Mouse (Mus musculus): ENCODE data around the gene Daxx. TPM values are rescaled to one million over a fixed set of nuclear protein-coding genes. Genes with fewer than 3 reads are reported as not detected.
A peak's percentile ranks its signal among the peaks of the same experiment; 100 is the strongest.
"Not testable (repeated sequence)": the region's sequence is repeated elsewhere in the genome, so short reads cannot be mapped to it uniquely, and the experiment has no call there.

Daxx gene
- polyA plus RNA-seq, 1 experiment from 2014 or later = 61.2 TPM

DNA sequence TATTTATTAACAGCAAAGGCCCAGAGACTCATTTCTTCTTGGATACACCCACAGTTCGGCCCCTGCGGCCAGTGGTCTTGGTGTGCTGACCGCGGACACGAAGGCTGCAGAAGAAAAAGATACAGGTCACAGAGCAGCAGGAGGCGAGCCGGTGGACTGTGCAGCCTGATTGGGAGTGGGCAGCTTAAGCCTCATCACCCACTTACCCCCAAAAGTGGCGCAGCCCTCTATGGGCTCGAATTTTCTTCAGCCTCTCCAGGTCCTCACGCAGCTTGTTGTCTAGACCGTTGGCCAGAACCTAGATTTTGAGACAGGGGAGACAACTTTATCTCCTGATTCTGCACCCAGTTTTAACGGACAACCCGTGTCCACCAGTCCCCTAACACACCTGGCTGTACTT is 42.8 kb downstream of the Daxx start:
- H3K36me3 ChIP-seq (ENCODE audit: control insufficient read depth, insufficient read depth, low read length) = peaks cover 10% of the 10 kb centered on the region; the same call in 1 of the 2 replicates
- peak overlapping the region; percentile 39 for H3K4me3 ChIP-seq (ENCODE audit: low read depth, low read length)
- ATAC-seq (ENCODE audit: insufficient read depth, low FRiP score, low TSS enrichment); H3K9ac ChIP-seq (ENCODE audit: low read length); DNase-seq (ENCODE audit: low spot score); H3K27me3 ChIP-seq (ENCODE audit: control insufficient read depth, insufficient read depth, low read length); H3K9me3 ChIP-seq (ENCODE audit: control insufficient read depth, low read length): not testable (repeated sequence)
- H3K4me1 ChIP-seq (ENCODE audit: control insufficient read depth, insufficient read depth, low read length) = peaks cover 43% of the 10 kb centered on the region
- 81% methylated on average over 13 of the region's 13 CpGs for WGBS
- peak overlapping the region; percentile 86; the same call in 1 of the 2 replicates for H3K27ac ChIP-seq (ENCODE audit: low read depth, low read length)
- H3K4me2 ChIP-seq (ENCODE audit: low read depth) = peak overlapping the region; percentile 82; the same call in 1 of the 2 replicates

GRCm38 (mm10) chr17:33952879-33953278 is 43.7 kb downstream of the Daxx start:
- no peak for ATAC-seq (ENCODE audit: insufficient read depth, low FRiP score, low TSS enrichment)
- Histone ChIP-seq H3K4me3 (ENCODE audit: low read depth, low read length) (peak overlapping the region; percentile 15), H3K36me3 (ENCODE audit: control insufficient read depth, insufficient read depth, low read length) (peaks cover 8% of the 10 kb centered on the region; the same call in 1 of the 2 replicates), H3K4me2 (ENCODE audit: low read depth) (no peak overlapping the region), H3K27ac (ENCODE audit: low read depth, low read length) (no peak overlapping the region), H3K9ac (ENCODE audit: low read length) (peak overlapping the region; percentile 11; the same call in 1 of the 2 replicates), H3K9me3 (ENCODE audit: control insufficient read depth, low read length) (no peaks in the 10 kb centered on the region), H3K4me1 (ENCODE audit: control insufficient read depth, insufficient read depth, low read length) (peaks cover 43% of the 10 kb centered on the region), H3K27me3 (ENCODE audit: control insufficient read depth, insufficient read depth, low read length) (no peaks in the 10 kb centered on the region)
- no peak for DNase-seq (ENCODE audit: low spot score)
- WGBS = 84% methylated on average over 4 of the region's 4 CpGs

- peak overlapping the region; percentile 15 for H3K4me3 ChIP-seq (ENCODE audit: low read depth, low read length)
- peak overlapping the region; percentile 4 for H3K4me2 ChIP-seq (ENCODE audit: low read depth)
- peaks cover 43% of the 10 kb centered on the region for H3K4me1 ChIP-seq (ENCODE audit: control insufficient read depth, insufficient read depth, low read length)
- no peak for DNase-seq (ENCODE audit: low spot score)
- H3K27me3 ChIP-seq (ENCODE audit: control insufficient read depth, insufficient read depth, low read length) = no peaks in the 10 kb centered on the region
- no peak overlapping the region for H3K27ac ChIP-seq (ENCODE audit: low read depth, low read length)
- peaks cover 8% of the 10 kb centered on the region; the same call in 1 of the 2 replicates for H3K36me3 ChIP-seq (ENCODE audit: control insufficient read depth, insufficient read depth, low read length)
- WGBS = 95% methylated on average over 3 of the region's 3 CpGs
- H3K9ac ChIP-seq (ENCODE audit: low read length) = peak overlapping the region; percentile 11; the same call in 1 of the 2 replicates
- ATAC-seq (ENCODE audit: insufficient read depth, low FRiP score, low TSS enrichment) = no peak
- no peaks in the 10 kb centered on the region for H3K9me3 ChIP-seq (ENCODE audit: control insufficient read depth, low read length)
Measured at GRCm38 (mm10) chr17:33953310-33953709, 44.1 kb downstream of the Daxx start.

GRCm38 (mm10) chr17:33953961-33954565 is 44.8 kb downstream of the Daxx start:
- no peak for ATAC-seq (ENCODE audit: insufficient read depth, low FRiP score, low TSS enrichment)
- peak overlapping the region; percentile 99 for H3K9ac ChIP-seq (ENCODE audit: low read length)
- peak overlapping the region; percentile 85 for H3K4me3 ChIP-seq (ENCODE audit: low read depth, low read length)
- H3K4me1 ChIP-seq (ENCODE audit: control insufficient read depth, insufficient read depth, low read length) = peaks cover 43% of the 10 kb centered on the region
- peaks cover 11% of the 10 kb centered on the region for H3K36me3 ChIP-seq (ENCODE audit: control insufficient read depth, insufficient read depth, low read length)
- 38% methylated on average over 5 of the region's 5 CpGs for WGBS
- 0 out of 2 replicates have a peak overlapping the region, but pooled peaks have one; percentile 86 for H3K27ac ChIP-seq (ENCODE audit: low read depth, low read length)
- H3K4me2 ChIP-seq (ENCODE audit: low read depth) = peak overlapping the region; percentile 99
- DNase-seq (ENCODE audit: low spot score) = no peak
- H3K27me3 ChIP-seq (ENCODE audit: control insufficient read depth, insufficient read depth, low read length) = no peaks in the 10 kb centered on the region
- H3K9me3 ChIP-seq (ENCODE audit: control insufficient read depth, low read length) = no peaks in the 10 kb centered on the region

DNA sequence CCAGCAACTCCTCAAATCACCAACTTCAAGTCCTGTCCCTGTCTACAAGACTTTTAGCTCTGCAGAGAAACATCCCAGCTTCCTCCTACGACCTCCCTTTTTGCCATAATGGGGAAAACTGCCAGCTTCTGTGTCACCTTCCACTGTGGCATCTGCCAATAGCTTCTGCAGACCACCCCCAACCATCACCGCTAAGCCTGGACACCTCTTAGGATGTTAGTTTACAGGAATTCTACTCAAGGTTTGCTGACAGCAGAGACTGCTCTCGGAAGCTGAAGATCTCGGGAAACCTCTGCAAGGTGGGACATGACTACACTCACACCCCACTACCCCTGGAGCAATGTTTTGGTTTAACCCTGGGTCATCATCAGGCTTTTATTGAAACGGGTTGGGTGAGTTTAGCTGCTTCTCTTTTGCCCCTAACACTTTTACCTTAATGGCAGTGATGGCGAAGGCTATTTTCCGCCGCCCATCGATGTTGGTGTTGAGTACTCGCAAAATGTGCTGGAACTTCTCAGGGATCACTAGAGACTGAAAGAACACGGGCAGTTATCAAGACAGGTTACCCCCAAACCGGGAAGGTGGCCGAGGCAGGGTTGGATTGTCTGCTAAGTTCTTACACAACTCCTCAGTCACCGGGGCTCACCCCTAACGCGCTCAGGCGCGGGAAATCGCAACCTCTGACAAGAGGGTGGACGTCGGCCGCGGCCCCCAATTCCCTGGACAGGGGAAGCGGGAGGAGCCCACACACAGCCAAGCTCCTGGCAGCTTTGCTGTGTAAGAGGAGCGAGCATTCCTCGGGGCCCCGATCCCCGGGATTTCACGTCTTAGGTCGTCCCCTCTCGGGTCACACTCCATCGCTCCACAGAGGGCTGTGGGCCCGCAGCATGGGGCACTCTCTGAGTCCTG is 45.7 kb downstream of the Daxx start:
- Histone ChIP-seq H3K36me3 (ENCODE audit: control insufficient read depth, insufficient read depth, low read length) (peaks cover 16% of the 10 kb centered on the region), H3K9ac (ENCODE audit: low read length) (peak overlapping the region; percentile 99), H3K4me1 (ENCODE audit: control insufficient read depth, insufficient read depth, low read length) (peaks cover 43% of the 10 kb centered on the region), H3K27me3 (ENCODE audit: control insufficient read depth, insufficient read depth, low read length) (no peaks in the 10 kb centered on the region), H3K27ac (ENCODE audit: low read depth, low read length) (peak overlapping the region; percentile 86), H3K4me2 (ENCODE audit: low read depth) (peak overlapping the region; percentile 99), H3K4me3 (ENCODE audit: low read depth, low read length) (peak overlapping the region; percentile 85), H3K9me3 (ENCODE audit: control insufficient read depth, low read length) (no peaks in the 10 kb centered on the region)
- ATAC-seq (ENCODE audit: insufficient read depth, low FRiP score, low TSS enrichment) = no peak
- 2% methylated on average over 33 of the region's 33 CpGs for WGBS
- DNase-seq (ENCODE audit: low spot score) = no peak

- H3K27me3 ChIP-seq (ENCODE audit: control insufficient read depth, insufficient read depth, low read length) = no peaks in the 10 kb centered on the region
- peak; percentile 88 for ATAC-seq (ENCODE audit: insufficient read depth, low FRiP score, low TSS enrichment)
- peak; percentile 93 for DNase-seq (ENCODE audit: low spot score)
- peak within 1 kb of the TSS; percentile 85 for H3K4me3 ChIP-seq (ENCODE audit: low read depth, low read length)
- peaks cover 16% of the 10 kb centered on the region for H3K36me3 ChIP-seq (ENCODE audit: control insufficient read depth, insufficient read depth, low read length)
- peak within 1 kb of the TSS; percentile 99 for H3K4me2 ChIP-seq (ENCODE audit: low read depth)
- peak within 1 kb of the TSS; percentile 86 for H3K27ac ChIP-seq (ENCODE audit: low read depth, low read length)
- peaks cover 37% of the 10 kb centered on the region for H3K4me1 ChIP-seq (ENCODE audit: control insufficient read depth, insufficient read depth, low read length)
- H3K9ac ChIP-seq (ENCODE audit: low read length) = peak within 1 kb of the TSS; percentile 99
- no peaks in the 10 kb centered on the region for H3K9me3 ChIP-seq (ENCODE audit: control insufficient read depth, low read length)
- WGBS = under 1% methylated on average over 50 of the region's 50 CpGs
Measured at GRCm38 (mm10) chr17:33955555-33956214, 46.5 kb downstream of the Daxx start, which contains the start of the genes Vps52 and Rps18. Gene Vps52 (plus strand): TSS chr17:33955812. Gene Rps18 (minus strand): TSS chr17:33956001.

GRCm38 (mm10) chr17:33956336-33956735 is 47.1 kb downstream of the Daxx start:
- Histone ChIP-seq H3K27me3 (ENCODE audit: control insufficient read depth, insufficient read depth, low read length) (no peaks in the 10 kb centered on the region), H3K4me2 (ENCODE audit: low read depth) (peak overlapping the region; percentile 83), H3K9me3 (ENCODE audit: control insufficient read depth, low read length) (no peaks in the 10 kb centered on the region), H3K4me1 (ENCODE audit: control insufficient read depth, insufficient read depth, low read length) (peaks cover 32% of the 10 kb centered on the region), H3K27ac (ENCODE audit: low read depth, low read length) (peak overlapping the region; percentile 78), H3K9ac (ENCODE audit: low read length) (peak overlapping the region; percentile 69), H3K36me3 (ENCODE audit: control insufficient read depth, insufficient read depth, low read length) (peaks cover 16% of the 10 kb centered on the region), H3K4me3 (ENCODE audit: low read depth, low read length) (peak overlapping the region; percentile 85)
- peak; percentile 40 for DNase-seq (ENCODE audit: low spot score)
- 8% methylated on average over 10 of the region's 10 CpGs for WGBS
- ATAC-seq (ENCODE audit: insufficient read depth, low FRiP score, low TSS enrichment) = peak; percentile 8; the same call in 1 of the 2 replicates

- Histone ChIP-seq H3K9me3 (ENCODE audit: control insufficient read depth, low read length) (no peaks in the 10 kb centered on the region), H3K27me3 (ENCODE audit: control insufficient read depth, insufficient read depth, low read length) (no peaks in the 10 kb centered on the region), H3K9ac (ENCODE audit: low read length) (no peak overlapping the region), H3K4me1 (ENCODE audit: control insufficient read depth, insufficient read depth, low read length) (peaks cover 22% of the 10 kb centered on the region), H3K4me3 (ENCODE audit: low read depth, low read length) (no peak overlapping the region), H3K27ac (ENCODE audit: low read depth, low read length) (no peak overlapping the region), H3K4me2 (ENCODE audit: low read depth) (no peak overlapping the region), H3K36me3 (ENCODE audit: control insufficient read depth, insufficient read depth, low read length) (peaks cover 16% of the 10 kb centered on the region)
- ATAC-seq (ENCODE audit: insufficient read depth, low FRiP score, low TSS enrichment) = no peak
- 89% methylated on average over 6 of the region's 6 CpGs for WGBS
- DNase-seq (ENCODE audit: low spot score) = no peak
Measured at GRCm38 (mm10) chr17:33957493-33957892, 48.3 kb downstream of the Daxx start.
